Mouse (Mus musculus) liver, embryonic 14.5 days (tissue): ENCODE results near the gene Dpp3. TPM values are rescaled to one million over a fixed set of nuclear protein-coding genes. Genes with fewer than 3 reads are reported as not detected.
"Not testable (repeated sequence)": the region's sequence is repeated elsewhere in the genome, so short reads cannot be mapped to it uniquely, and the experiment has no call there.

Experiments
- ATAC-seq: fragments of 200-750 bp; cut with Nextera tagmentation; 2 replicates; pipeline ENCODE4 v1.8.0; 2017; ENCODE audit warnings: moderate number of reproducible peaks, mild to moderate bottlenecking, moderate library complexity; ENCODE audit not compliant: insufficient read depth
- DNase-seq, 3 experiments: peaks; one replicate each; pipeline ENCODE4 v3.0.0-alpha.2; 2012 to 2013; ENCODE audit warnings: low read depth in 3 of 3, low spot score in 3 of 3
- H3K27ac ChIP-seq: fragments of 300-500 bp; sonication (generic); 2 replicates; pipeline ENCODE4 v1.5.1; 2014; ENCODE audit warnings: moderate library complexity, mild to moderate bottlenecking, control low read depth, inconsistent platforms
- H3K27me3 ChIP-seq: fragments of 300-500 bp; sonication (generic); 2 replicates; pipeline ENCODE4 v1.6.1; 2014; ENCODE audit warnings: mild to moderate bottlenecking, low read length, moderate library complexity; ENCODE audit not compliant: control insufficient read depth, insufficient read depth
- H3K36me3 ChIP-seq: fragments of 300-500 bp; sonication (generic); replicated peaks from 2 replicates; pipeline ENCODE4 v1.6.1; 2014; ENCODE audit warnings: low read depth; ENCODE audit not compliant: control insufficient read depth, insufficient read depth
- H3K4me1 ChIP-seq, 2 experiments: fragments of 200-500 bp in 1 of 2; fragments of 300-500 bp in 1 of 2; sonication (generic) in 1 of 2; replicated peaks; 2 replicates each; pipeline ENCODE4 v1.6.1; 2012 to 2014; ENCODE audit warnings: antibody characterized with exemption in 1 of 2, inconsistent platforms in 1 of 2, low read length in 1 of 2; ENCODE audit not compliant: control insufficient read depth in 2 of 2, insufficient read depth in 2 of 2
- H3K4me2 ChIP-seq: fragments of 300-500 bp; sonication (generic); 2 replicates; pipeline ENCODE4 v1.6.1; 2014; ENCODE audit warnings: low read depth, mild to moderate bottlenecking, control low read depth, moderate library complexity
- H3K4me3 ChIP-seq, 2 experiments: fragments of 200-500 bp in 1 of 2; fragments of 300-500 bp in 1 of 2; sonication (generic) in 1 of 2; 2 replicates each; pipeline ENCODE4 v1.5.1; 2012 to 2014; ENCODE audit warnings: low read depth in 2 of 2, low read length in 2 of 2, mild to moderate bottlenecking in 2 of 2, control low read depth in 1 of 2, inconsistent platforms in 1 of 2, moderate library complexity in 1 of 2; ENCODE audit not compliant: insufficient read depth in 1 of 2
- H3K9ac ChIP-seq: fragments of 300-500 bp; sonication (generic); replicated peaks from 2 replicates; pipeline ENCODE4 v1.6.1; 2014; ENCODE audit warnings: mild to moderate bottlenecking, control low read depth, moderate library complexity
- H3K9me3 ChIP-seq: fragments of 300-500 bp; sonication (generic); 2 replicates; pipeline ENCODE4 v1.6.1; 2016; ENCODE audit warnings: low read length, mixed read lengths; ENCODE audit not compliant: control insufficient read depth
- CTCF ChIP-seq: IDR thresholded peaks from 2 replicates; pipeline ENCODE4 v1.5.1; 2016; ENCODE audit warnings: antibody characterized with exemption, low read depth, control low read depth
- EP300 ChIP-seq: IDR thresholded peaks from 2 replicates; pipeline ENCODE4 v1.6.1; 2016; ENCODE audit warnings: antibody characterized with exemption, low read depth
- WGBS: fragments of 180-500 bp; shearing (Covaris S2); extraction: QIAGEN DNeasy Blood & Tissue Kit; methylation state at CpG from one replicate; pipeline ENCODE4 v1.1.7; 2014; ENCODE audit not compliant: insufficient replicate concordance; 5-methylcytosine and 5-hydroxymethylcytosine counted together
- polyA plus RNA-seq, 2 experiments: library from polyadenylated mRNA; depleted of rRNA in 1 of 2; stranded (reverse) in 1 of 2; unstranded in 1 of 2; fragments of >200 nt; fragmentation: Nextera tagmentation in 1 of 2; extraction: Ambion mirVana in 1 of 2; gene quantifications; 2 replicates each; pipeline versions ENCODE4 v1.2.1 to v1.2.3; 2012 to 2014

Gene Dpp3
- polyA plus RNA-seq (2012; rRNA removed) (22.4 and 28.0 TPM in 2 replicates), polyA plus RNA-seq (2014; fragmentation: Nextera tagmentation; extraction: Ambion mirVana) (37.0 and 39.9 TPM in 2 replicates)

DNA sequence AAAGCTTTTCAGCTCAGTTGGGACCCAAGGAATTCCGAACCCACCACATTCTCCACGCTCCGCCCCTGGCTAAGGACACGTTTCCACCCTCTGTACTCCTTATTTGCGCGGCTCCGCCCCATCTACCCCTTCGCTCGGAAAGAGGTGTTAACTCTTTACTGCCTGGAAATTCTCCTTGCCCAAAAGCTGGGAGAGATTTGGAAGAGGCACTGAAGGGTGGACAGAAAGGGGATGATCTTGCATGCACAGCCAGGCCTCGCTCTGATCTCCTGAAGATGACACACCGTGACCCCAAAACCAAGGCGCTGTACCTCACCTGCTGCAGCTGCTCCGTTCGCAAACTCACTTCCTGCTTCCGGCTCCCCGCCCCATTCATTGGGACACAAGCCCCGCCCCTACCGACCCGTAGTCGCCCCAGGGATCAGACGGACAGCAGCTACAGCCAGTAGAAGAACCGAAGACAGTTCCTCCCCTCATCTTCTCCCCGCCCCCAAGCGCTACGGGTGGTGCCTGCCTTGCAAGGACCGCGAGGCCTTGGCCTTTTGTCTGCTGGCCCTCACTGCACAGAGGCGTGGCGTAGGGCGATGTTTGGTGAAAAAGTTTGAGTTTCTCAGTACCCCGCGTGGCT, at the start of gene Dpp3:
Gene Dpp3 (minus strand): TSS at position 384 of the 628 bp plus-strand sequence.
- TF ChIP-seq EP300 (no peak), CTCF (no peak; the same call in 1 of the 2 replicates)
- Histone ChIP-seq H3K27ac (no peak within 1 kb of the TSS), H3K9me3 (no peaks in the 10 kb centered on the region), H3K36me3 (no peaks in the 10 kb centered on the region), H3K4me1 (peaks cover 0 to 12% of the 10 kb centered on the region in 2 experiments; a peak in 3 of 4 replicates), H3K4me3 (peak within 1 kb of the TSS; percentile 74 to 85), H3K9ac (peak within 1 kb of the TSS; percentile 64), H3K4me2 (peak within 1 kb of the TSS; percentile 81), H3K27me3 (no peaks in the 10 kb centered on the region)
- DNase-seq (peak; percentile 96 to 97 (median 97)), ATAC-seq (peak; percentile 99)
- WGBS = under 1% methylated on average over 32 of the region's 32 CpGs

DNA sequence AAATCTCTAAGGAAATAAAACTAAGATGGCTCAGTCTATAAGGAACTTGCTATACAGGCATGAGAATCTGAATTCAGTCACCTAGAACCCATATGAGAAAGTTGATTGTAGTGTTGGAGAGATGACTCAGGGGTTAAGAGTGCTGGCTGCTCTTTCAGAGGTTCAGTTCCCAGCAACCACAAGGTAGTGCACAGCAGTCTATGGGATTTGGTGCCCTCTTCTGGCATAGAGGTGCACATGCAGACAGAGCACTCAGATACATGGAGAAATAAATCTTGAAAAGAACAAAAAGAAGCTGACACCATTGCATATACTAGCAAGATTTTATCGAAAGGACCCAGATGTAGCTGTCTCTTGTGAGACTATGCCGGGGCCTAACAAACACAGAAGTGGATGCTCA, 40.1 kb upstream of the Dpp3 start:
- Histone ChIP-seq H3K36me3 (peaks cover 12% of the 10 kb centered on the region), H3K27me3 (no peaks in the 10 kb centered on the region), H3K4me2 (no peak overlapping the region), H3K4me1 (no peaks in the 10 kb centered on the region), H3K9ac (no peak overlapping the region), H3K9me3 (no peaks in the 10 kb centered on the region), H3K4me3 (no peak overlapping the region), H3K27ac (no peak overlapping the region)
- ATAC-seq (no peak), DNase-seq (no peak)
- no peak for TF ChIP-seq EP300
- peak; percentile 73 for TF ChIP-seq CTCF
- 39% methylated on average over 2 of the region's 2 CpGs for WGBS

DNA sequence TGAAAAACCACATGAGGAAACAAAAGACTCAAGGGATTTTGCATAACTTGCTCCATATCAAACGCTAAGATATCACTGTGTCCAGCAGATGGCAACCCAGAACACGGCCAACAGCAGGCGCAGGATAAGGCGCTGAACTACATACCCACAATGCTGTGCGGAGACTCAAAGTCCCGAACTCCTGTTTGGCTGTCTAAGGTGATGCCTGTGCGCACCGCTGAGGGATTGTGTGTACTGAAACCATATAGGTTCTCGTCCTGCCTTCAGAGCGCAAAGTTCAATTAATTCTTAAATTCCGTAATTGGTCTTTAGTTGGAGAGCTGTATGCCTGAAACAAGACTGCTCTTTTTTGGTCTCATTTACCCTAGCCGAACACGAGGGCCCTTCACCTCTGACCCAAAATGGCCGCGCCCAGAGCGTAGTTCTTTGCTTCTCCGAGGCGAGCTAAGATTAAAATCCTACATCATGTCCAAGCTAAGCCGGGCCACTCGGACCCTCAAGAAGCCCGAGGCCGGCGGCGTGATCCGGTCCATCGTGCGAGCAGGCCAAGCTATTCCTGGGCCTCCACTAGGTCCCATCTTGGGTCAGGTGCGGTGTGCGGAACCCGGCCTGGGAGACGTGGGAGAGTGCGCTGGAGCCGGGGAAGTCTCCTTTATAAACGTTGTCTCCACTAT, 34.0 kb upstream of the Dpp3 start, which contains the start of gene Mrpl11:
Gene Mrpl11 (plus strand): TSS at position 220 of the 674 bp plus-strand sequence.
- H3K27me3 ChIP-seq = no peaks in the 10 kb centered on the region
- peaks cover 4 to 10% of the 10 kb centered on the region in 2 experiments; a peak in 3 of 4 replicates for H3K4me1 ChIP-seq
- WGBS = under 1% methylated on average over 34 of the region's 34 CpGs
- peak within 1 kb of the TSS; percentile 89 to 96 for H3K4me3 ChIP-seq
- ATAC-seq (peak; percentile 97), DNase-seq (peak; percentile 86 to 88 (median 87))
- peaks cover 12% of the 10 kb centered on the region for H3K36me3 ChIP-seq
- peak; percentile 63 for TF ChIP-seq EP300
- peak; percentile 95 for TF ChIP-seq CTCF
- H3K27ac ChIP-seq = no peak within 1 kb of the TSS
- peak within 1 kb of the TSS; percentile 87 for H3K9ac ChIP-seq
- peak within 1 kb of the TSS; percentile 78 for H3K4me2 ChIP-seq
- no peaks in the 10 kb centered on the region for H3K9me3 ChIP-seq

DNA sequence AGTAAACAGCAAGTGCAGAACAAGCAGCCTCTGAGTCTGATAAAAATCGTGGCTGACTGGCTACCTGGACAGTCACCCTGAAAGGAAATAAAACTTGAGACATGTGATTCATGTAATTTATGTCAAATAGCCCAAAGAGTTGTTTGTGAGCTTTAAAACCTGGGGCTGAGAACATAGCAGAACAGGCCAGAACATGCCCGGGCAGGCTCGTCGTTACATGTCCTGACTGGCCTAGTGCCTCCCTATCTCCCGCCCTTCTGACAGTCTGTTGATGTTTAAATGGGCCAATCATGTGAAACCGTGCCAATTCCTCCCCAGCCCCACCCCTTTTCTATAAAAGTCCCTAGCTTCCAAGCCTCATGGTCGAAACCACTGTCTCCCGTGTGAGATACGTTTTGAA, 20.6 kb upstream of the Dpp3 start:
- not testable (repeated sequence) for DNase-seq, H3K9me3 ChIP-seq, H3K4me3 ChIP-seq, H3K27me3 ChIP-seq, H3K4me1 ChIP-seq, H3K27ac ChIP-seq, ATAC-seq, H3K4me2 ChIP-seq, H3K36me3 ChIP-seq, H3K9ac ChIP-seq
- 70% methylated on average over 9 of the region's 9 CpGs for WGBS

DNA sequence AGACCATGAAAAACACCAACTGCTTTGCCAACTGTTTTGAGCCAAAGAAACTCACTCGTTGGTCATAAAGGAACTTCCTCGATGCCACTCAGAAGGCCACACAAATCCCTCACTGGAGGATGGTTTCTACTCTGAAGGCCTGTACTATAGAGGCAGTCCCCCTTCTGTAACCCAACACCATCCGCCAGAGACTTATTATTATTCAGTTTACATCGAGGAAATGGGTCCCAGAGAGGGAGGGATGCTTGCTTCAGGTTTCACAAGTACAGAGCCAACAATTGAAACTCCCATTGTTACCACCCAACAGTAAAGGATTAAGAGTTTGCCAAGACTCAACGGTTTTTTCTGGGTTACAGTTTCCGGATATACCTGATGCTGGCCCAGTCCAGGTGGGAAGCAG, 17.5 kb upstream of the Dpp3 start:
- H3K4me3 ChIP-seq = no peak overlapping the region
- WGBS = 37% methylated on average over 6 of the region's 6 CpGs
- no peaks in the 10 kb centered on the region for H3K9me3 ChIP-seq
- no peak for TF ChIP-seq EP300
- no peak for TF ChIP-seq CTCF
- H3K27ac ChIP-seq = no peak overlapping the region
- no peak overlapping the region for H3K9ac ChIP-seq
- ATAC-seq = no peak
- H3K4me2 ChIP-seq = no peak overlapping the region
- H3K4me1 ChIP-seq = no peaks in the 10 kb centered on the region
- H3K27me3 ChIP-seq = peaks cover 25% of the 10 kb centered on the region
- no peak for DNase-seq
- H3K36me3 ChIP-seq = no peaks in the 10 kb centered on the region
